Mouse (Mus musculus): ENCODE measurements around the gene Dnal1. TPM values are rescaled to one million over a fixed set of nuclear protein-coding genes. Genes with fewer than 3 reads are reported as not detected.
"Not testable (repeated sequence)": the region's sequence is repeated elsewhere in the genome, so short reads cannot be mapped to it uniquely, and the experiment has no call there.

Dnal1 gene
- polyA plus RNA-seq, 1 experiment from 2014 or later = 23.6 TPM

DNA sequence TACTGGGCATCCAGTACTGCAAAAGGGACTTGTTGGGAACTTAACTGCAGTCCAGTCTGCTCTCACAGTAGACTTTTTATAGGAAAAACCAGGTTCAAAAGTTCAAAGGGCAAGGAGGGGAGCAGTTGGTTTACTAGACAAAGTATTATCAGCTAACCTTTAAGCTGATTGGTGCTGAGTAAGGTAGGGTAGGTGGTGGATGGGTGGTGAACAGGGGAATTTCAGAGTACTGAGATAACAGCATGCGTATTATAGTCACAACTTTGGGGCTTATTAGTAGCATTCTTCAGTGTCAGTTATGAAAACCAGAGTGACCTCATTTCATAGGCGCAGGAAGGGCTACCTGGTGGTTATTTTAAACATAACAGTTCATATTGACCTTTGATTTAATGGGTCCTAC lies 14.6 kb upstream of the Dnal1 start:
- ChIA-PET POLR2A (no interaction called here), CTCF (no interaction called here)
- ATAC-seq (no peak), DNase-seq (ENCODE audit: low read depth, low spot score) (no peak)
- no peaks in the 10 kb centered on the region for H3K27me3 ChIP-seq
- no peak for TF ChIP-seq CTCF (IDR thresholded peaks at IDR 0.05)
- in situ Hi-C loops (cut with MboI; ENCODE audit: low pct_unique_long_range_greater_than_20kb) = no loop called here

DNA sequence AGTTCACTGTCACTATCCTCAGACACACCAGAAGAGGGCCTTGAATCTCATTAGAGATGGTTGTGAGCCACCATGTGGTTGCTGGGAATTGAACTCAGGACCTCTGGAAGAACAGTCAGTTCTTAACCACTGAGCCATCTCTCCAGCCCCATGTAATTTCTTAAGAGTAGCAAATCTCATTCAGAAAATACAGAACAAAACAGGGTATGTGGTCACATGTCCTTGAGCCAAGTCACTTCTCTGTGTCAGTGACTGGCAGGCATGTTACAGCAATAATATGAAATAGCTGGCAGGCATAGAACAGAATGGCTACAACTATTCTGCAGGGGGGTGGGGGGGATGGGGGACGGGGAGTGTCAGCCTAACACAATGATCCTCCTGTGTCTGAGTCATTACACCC lies 14.1 kb upstream of the Dnal1 start:
- TF ChIP-seq CTCF (IDR thresholded peaks at IDR 0.05) = no peak
- ATAC-seq (no peak), DNase-seq (ENCODE audit: low read depth, low spot score) (no peak)
- ChIA-PET CTCF (no interaction called here), POLR2A (no interaction called here)
- no peaks in the 10 kb centered on the region for H3K27me3 ChIP-seq
- in situ Hi-C loops (cut with MboI; ENCODE audit: low pct_unique_long_range_greater_than_20kb) = no loop called here

DNA sequence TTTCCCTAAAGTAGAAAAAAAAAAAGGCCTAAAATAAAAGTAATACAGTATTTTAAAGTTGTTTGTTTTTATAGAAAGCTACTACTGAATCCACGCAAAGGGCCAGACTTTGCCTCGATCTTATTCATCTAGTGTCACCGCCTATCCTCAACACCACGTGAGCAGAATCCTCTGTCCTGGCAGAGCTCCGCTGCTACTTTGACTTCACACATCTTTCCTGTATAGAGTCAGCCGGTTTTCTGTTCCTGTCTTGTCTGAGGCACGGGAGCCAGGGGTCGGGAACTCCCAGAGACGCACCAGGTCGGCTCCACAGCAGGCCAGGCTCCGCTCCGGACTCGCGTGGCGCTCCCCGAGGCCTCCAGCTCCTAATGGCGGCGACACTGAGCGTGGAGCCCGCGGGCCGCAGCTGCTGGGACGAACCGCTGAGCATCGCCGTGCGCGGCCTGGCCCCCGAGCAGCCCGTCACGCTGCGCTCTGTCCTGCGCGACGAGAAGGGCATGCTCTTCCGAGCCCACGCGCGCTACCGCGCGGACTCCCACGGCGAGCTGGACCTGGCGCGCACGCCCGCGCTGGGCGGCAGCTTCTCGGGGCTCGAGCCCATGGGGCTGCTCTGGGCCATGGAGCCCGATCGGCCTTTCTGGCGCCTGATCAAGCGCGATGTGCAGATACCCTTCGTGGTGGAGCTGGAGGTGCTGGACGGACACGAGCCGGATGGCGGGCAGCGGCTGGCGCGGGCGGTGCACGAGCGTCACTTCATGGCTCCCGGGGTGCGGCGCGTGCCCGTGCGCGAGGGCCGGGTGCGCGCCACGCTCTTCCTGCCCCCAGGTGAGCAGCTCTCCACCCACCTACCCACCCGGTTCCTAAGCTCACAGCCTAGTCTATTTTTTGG lies 13.3 kb upstream of the Dnal1 start, which contains the start of gene Acot6:
TSS of gene Acot6 (plus strand) at position 51 of the 889 bp plus-strand sequence.
- CTCF ChIA-PET = interaction anchor here (0.6 kb wide), 1 partner anchor 40 kb away, joined by 3 read pairs; no protein-coding TSS in a partner anchor
- DNase-seq (ENCODE audit: low read depth, low spot score); ATAC-seq; in situ Hi-C loops (cut with MboI; ENCODE audit: low pct_unique_long_range_greater_than_20kb); POLR2A ChIA-PET; H3K27me3 ChIP-seq: not testable (repeated sequence)

DNA sequence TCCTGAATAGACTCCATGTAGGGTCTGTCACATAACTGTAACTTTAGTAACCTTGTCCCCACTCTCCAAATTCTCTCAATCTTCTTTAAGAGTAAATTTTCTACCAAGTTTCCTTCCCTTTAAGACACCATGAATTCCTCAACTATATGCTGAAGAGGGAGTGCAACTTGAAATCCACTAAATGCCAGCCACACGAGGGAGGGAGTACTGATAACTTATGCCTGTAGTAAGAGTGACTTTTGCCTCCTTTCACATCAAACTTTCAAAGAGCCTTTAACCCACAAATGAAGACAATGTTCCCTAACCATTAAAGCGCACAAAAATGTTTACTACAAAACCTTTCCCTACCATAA lies 12.7 kb upstream of the Dnal1 start:
- in situ Hi-C loops (cut with MboI; ENCODE audit: low pct_unique_long_range_greater_than_20kb) = no loop called here
- ATAC-seq (no peak), DNase-seq (ENCODE audit: low read depth, low spot score) (no peak)
- no peak for TF ChIP-seq CTCF (IDR thresholded peaks at IDR 0.05)
- no peaks in the 10 kb centered on the region for H3K27me3 ChIP-seq
- CTCF ChIA-PET = no interaction called here
- POLR2A ChIA-PET = no interaction called here

DNA sequence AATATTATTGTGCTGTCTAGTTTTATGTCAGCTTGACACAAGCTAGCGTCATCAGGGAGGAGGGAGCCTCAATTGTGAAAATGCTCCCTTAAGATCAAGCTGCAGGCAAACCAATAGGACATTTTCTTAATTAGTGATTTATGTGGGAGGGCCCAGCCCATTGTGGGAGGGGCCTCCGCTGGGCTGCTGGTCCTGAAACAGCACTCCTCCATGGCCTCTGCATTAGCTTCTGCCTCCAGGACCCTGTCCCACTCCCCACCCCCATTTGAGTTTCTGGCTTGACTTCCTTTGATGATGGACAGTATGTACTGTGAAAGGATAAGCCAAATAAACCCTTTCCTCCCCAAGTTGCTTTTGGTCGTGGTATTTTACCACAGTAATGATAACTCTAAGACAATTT lies 7.2 kb upstream of the Dnal1 start:
- no peak for ATAC-seq
- ChIA-PET CTCF (no interaction called here), POLR2A (no interaction called here)
- no peak for TF ChIP-seq CTCF (IDR thresholded peaks at IDR 0.05)
- no peak for DNase-seq (ENCODE audit: low read depth, low spot score)
- in situ Hi-C loops (cut with MboI; ENCODE audit: low pct_unique_long_range_greater_than_20kb) = no loop called here
- no peaks in the 10 kb centered on the region for H3K27me3 ChIP-seq

DNA sequence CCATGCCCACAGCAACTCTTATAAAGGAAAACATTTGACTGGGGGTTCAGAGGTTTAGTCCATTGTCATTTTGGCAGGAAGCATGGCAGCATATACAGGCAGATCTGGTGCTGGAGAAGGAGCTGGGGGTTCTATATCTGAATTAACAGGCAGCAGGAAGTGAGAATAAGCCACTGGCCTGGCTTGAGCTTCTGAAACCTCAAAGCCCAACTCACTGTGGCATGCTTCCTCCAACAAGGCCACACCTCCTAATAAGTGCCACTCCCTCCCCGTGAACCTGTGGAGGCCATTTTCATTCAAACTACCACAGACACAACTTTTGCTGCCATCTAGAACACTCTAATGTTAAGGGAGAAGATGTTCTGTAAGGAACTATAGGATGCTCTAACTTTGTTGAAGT lies 6.5 kb upstream of the Dnal1 start:
- CTCF ChIA-PET = no interaction called here
- in situ Hi-C loops (cut with MboI; ENCODE audit: low pct_unique_long_range_greater_than_20kb) = no loop called here
- no peak for TF ChIP-seq CTCF (IDR thresholded peaks at IDR 0.05)
- no peak for ATAC-seq
- no peaks in the 10 kb centered on the region for H3K27me3 ChIP-seq
- POLR2A ChIA-PET = no interaction called here
- DNase-seq (ENCODE audit: low read depth, low spot score) = no peak

DNA sequence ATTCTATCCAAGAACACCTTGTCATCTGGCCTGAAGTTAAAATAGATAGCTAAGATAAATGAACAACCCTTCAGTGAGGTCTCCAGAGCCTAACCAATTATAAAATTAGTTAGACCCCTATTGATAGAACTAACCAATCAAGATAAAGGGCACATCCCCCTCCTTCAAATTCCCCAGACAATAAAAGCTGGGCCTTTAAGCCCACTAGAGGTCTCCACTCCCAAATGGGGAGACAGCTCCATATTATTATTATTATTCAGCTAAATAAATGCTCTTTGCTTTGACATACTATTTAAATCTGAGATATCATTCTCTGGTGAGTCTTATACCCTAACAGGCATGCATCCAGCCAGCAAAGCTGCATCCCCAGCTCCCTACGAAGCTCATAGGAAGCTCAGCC lies 4.2 kb upstream of the Dnal1 start:
- in situ Hi-C loops (cut with MboI; ENCODE audit: low pct_unique_long_range_greater_than_20kb) = no loop called here
- no peaks in the 10 kb centered on the region for H3K27me3 ChIP-seq
- TF ChIP-seq CTCF (IDR thresholded peaks at IDR 0.05) = no peak
- CTCF ChIA-PET = no interaction called here
- ATAC-seq = no peak
- no peak for DNase-seq (ENCODE audit: low read depth, low spot score)
- POLR2A ChIA-PET = no interaction called here

DNA sequence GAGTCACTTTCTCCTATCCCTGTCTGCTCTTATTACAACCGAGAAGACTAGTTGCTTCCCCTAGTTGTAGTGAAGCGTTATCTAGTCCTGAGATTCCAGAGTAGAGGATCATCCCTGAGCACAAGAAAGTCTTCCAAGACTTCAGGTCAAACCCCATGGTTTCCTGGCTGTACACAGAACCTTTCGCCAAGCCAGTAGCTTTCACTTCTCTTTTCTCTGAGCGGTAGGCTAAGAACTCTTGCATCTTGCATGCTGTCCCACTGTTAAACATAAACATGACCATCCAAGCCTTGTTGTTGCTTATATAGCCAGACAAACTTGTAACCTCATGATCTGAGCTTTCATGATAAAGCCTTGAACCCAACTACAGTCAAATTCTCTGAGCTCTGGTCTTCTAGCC lies 3.4 kb upstream of the Dnal1 start:
- no peak for TF ChIP-seq CTCF (IDR thresholded peaks at IDR 0.05)
- no peak for DNase-seq (ENCODE audit: low read depth, low spot score)
- no peak for ATAC-seq
- no peaks in the 10 kb centered on the region for H3K27me3 ChIP-seq
- ChIA-PET CTCF (no interaction called here), POLR2A (no interaction called here)
- in situ Hi-C loops (cut with MboI; ENCODE audit: low pct_unique_long_range_greater_than_20kb) = no loop called here

DNA sequence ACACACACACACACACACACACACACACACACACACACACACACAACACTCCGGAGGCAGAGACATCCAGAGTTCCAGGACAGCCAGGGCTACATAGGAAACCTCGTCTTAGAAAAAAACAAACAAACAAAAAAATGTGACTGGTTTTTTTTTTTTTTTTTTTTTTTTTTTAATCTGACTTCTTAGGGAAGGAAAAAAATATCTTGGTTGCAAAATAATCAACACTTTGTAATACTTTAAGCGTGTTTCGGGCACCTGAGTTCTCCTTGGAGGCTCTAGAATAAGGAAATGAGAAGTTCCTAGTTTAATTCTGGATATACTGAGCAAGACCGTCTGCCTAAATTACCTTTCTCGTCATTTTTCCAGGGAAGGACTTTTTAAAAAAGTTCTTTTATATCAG lies 490 bp upstream of the Dnal1 start:
- DNase-seq (ENCODE audit: low read depth, low spot score) (no peak), ATAC-seq (no peak)
- no peaks in the 10 kb centered on the region for H3K27me3 ChIP-seq
- ChIA-PET CTCF (no interaction called here), POLR2A (interaction anchor here (0.6 to 0.8 kb wide), 5 partner anchors 9 to 389 kb away, joined by 3 to 6 read pairs (median 3); no protein-coding TSS in a partner anchor)
- no peak for TF ChIP-seq CTCF (IDR thresholded peaks at IDR 0.05)
- in situ Hi-C loops (cut with MboI; ENCODE audit: low pct_unique_long_range_greater_than_20kb) = no loop called here

DNA sequence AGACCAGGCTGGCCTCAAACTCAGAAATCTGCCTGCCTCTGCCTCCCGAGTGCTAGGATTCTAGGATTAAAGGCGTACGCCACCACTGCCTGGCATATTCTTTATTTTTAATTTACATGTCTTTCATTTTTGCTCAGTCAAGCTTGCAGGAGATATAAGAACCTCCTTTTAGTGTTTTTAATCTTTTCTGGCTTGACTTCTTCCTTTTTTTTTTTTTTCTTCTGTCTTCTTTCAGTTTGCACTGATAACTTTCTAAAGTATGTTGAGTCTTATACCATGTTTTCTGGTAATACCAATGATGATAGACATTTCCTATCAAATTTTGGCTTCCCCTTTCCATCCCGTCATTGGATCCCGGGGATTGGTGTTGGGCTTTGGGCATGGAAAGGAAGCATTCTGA lies 5.4 kb downstream of the Dnal1 start:
- ChIA-PET CTCF (no interaction called here), POLR2A (no interaction called here)
- no peak for TF ChIP-seq CTCF (IDR thresholded peaks at IDR 0.05)
- H3K27me3 ChIP-seq = no peaks in the 10 kb centered on the region
- no peak for ATAC-seq
- DNase-seq (ENCODE audit: low read depth, low spot score) = no peak
- in situ Hi-C loops (cut with MboI; ENCODE audit: low pct_unique_long_range_greater_than_20kb) = no loop called here

DNA sequence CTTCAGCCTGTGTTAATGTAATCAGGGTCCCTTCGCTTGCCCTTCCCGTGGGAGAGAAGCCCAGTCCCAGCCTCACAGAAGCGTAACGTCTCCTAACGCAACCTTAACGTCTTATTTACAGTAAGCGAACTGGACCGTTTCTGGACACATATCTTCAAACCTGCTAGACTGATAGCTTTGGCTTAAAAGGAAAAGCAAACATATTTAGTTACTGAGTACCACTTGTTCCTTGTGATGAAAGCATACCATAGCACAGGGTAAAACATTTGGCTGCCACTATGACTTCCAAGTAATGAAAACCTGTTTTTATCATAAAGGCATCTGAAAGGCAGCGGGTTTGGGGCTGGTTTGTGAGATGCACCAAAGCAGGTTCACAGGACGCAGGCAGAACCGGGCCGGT lies 11.7 kb downstream of the Dnal1 start:
- ChIA-PET POLR2A (no interaction called here), CTCF (no interaction called here)
- no peak for TF ChIP-seq CTCF (IDR thresholded peaks at IDR 0.05)
- in situ Hi-C loops (cut with MboI; ENCODE audit: low pct_unique_long_range_greater_than_20kb) = no loop called here
- DNase-seq (ENCODE audit: low read depth, low spot score) (no peak), ATAC-seq (no peak)
- H3K27me3 ChIP-seq = no peaks in the 10 kb centered on the region

DNA sequence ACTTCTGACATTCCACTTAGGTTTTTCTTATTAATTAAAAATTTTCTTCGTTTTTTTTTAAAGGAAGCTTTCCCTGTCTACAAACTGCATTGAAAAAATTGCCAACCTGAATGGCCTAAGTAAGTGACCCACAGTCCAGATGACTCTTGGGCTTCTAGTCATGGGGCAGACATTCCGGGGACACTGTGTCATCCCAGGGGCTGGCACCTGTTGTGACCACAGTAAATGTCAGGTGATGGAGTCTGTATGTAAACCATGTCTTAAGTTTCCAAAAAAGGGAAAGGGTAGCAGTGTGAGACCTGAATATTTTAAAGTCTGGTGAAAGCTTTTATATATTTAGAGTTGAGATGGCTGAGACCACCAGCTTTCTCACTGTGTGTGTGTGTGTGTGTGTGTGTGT lies 12.7 kb downstream of the Dnal1 start:
- TF ChIP-seq CTCF (IDR thresholded peaks at IDR 0.05) = no peak
- DNase-seq (ENCODE audit: low read depth, low spot score) (peak; percentile 30), ATAC-seq (peak; percentile 21)
- no peaks in the 10 kb centered on the region for H3K27me3 ChIP-seq
- POLR2A ChIA-PET = interaction anchor here (0.7 kb wide), 1 partner anchor 14 kb away, joined by 3 read pairs; no protein-coding TSS in a partner anchor
- in situ Hi-C loops (cut with MboI; ENCODE audit: low pct_unique_long_range_greater_than_20kb) = no loop called here
- CTCF ChIA-PET = no interaction called here
